Mouse (Mus musculus) kidney, embryonic 16.5 days (tissue): ENCODE data around the gene Taar9. TPM values are rescaled to one million over a fixed set of nuclear protein-coding genes. Genes with fewer than 3 reads are reported as not detected.
"Not testable (repeated sequence)": the region's sequence is repeated elsewhere in the genome, so short reads cannot be mapped to it uniquely, and the experiment has no call there.

Experiments used
- ATAC-seq: fragments of 200-750 bp; cut with Nextera tagmentation; 2 replicates; pipeline ENCODE4 v1.8.0; 2017; ENCODE audit warnings: moderate TSS enrichment; ENCODE audit not compliant: low FRiP score, low TSS enrichment
- H3K27ac ChIP-seq: fragments of 300-500 bp; sonication (generic); 2 replicates; pipeline ENCODE4 v1.5.1; 2014; ENCODE audit warnings: low read length
- H3K27me3 ChIP-seq: fragments of 300-500 bp; sonication (generic); 2 replicates; pipeline ENCODE4 v1.6.1; 2014; ENCODE audit warnings: low read length, control low read depth, mixed read lengths; ENCODE audit not compliant: insufficient read depth
- H3K36me3 ChIP-seq: fragments of 300-500 bp; sonication (generic); 2 replicates; pipeline ENCODE4 v1.6.1; 2014; ENCODE audit warnings: low read length, control low read depth, mixed read lengths; ENCODE audit not compliant: insufficient read depth
- H3K4me1 ChIP-seq: fragments of 300-500 bp; sonication (generic); 2 replicates; pipeline ENCODE4 v1.6.1; 2014; ENCODE audit warnings: low read length, control low read depth, mixed read lengths; ENCODE audit not compliant: insufficient read depth
- H3K4me2 ChIP-seq: fragments of 300-500 bp; sonication (generic); replicated peaks from 2 replicates; pipeline ENCODE4 v1.6.1; 2014; ENCODE audit warnings: low read depth, low read length
- H3K4me3 ChIP-seq: fragments of 300-500 bp; sonication (generic); 2 replicates; pipeline ENCODE4 v1.5.1; 2014; ENCODE audit warnings: mild to moderate bottlenecking, low read length
- H3K9ac ChIP-seq: fragments of 300-500 bp; sonication (generic); replicated peaks from 2 replicates; pipeline ENCODE4 v1.6.1; 2014; ENCODE audit warnings: low read length
- H3K9me3 ChIP-seq: fragments of 300-500 bp; sonication (generic); 2 replicates; pipeline ENCODE4 v1.6.1; 2016; ENCODE audit warnings: low read length, control low read depth
- WGBS: fragments of 180-500 bp; shearing (Covaris S2); extraction: QIAGEN DNeasy Blood & Tissue Kit; methylation state at CpG from one replicate; pipeline ENCODE4 v1.1.7; 2014; 5-methylcytosine and 5-hydroxymethylcytosine counted together
- polyA plus RNA-seq: library from polyadenylated mRNA; unstranded; fragments of >200 nt; fragmentation: Nextera tagmentation; extraction: Ambion mirVana; gene quantifications from 2 replicates; pipeline ENCODE4 v1.2.1, GENCODE M21; 2015

Taar9 gene
- polyA plus RNA-seq, result not detected in 2 replicates

DNA sequence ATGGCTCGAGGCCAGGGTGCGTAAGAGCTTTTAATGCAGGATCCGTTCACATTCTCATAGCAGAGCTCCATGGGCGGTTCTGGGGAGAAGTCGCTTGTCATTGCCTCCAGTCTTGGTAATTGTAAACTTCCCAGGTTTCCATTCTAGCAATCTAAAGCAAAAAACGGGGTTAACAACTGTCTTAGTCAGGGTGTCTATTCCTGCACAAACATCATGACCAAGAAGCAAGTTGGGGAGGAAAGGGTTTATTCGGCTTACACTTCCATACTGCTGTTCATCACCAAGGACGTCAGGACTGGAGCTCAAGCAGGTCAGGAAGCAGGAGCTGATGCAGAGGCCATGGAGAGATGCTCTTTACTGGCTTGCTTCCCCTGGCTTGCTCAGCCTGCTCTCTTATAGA, at the start of gene Taar9:
Gene Taar9 (minus strand): TSS at position 101 of the 400 bp plus-strand sequence.
- not testable (repeated sequence) for H3K36me3 ChIP-seq, H3K27ac ChIP-seq, H3K4me2 ChIP-seq, H3K4me3 ChIP-seq, H3K9me3 ChIP-seq, H3K27me3 ChIP-seq, H3K4me1 ChIP-seq, H3K9ac ChIP-seq, ATAC-seq
- 73% methylated on average over 8 of the region's 8 CpGs for WGBS

DNA sequence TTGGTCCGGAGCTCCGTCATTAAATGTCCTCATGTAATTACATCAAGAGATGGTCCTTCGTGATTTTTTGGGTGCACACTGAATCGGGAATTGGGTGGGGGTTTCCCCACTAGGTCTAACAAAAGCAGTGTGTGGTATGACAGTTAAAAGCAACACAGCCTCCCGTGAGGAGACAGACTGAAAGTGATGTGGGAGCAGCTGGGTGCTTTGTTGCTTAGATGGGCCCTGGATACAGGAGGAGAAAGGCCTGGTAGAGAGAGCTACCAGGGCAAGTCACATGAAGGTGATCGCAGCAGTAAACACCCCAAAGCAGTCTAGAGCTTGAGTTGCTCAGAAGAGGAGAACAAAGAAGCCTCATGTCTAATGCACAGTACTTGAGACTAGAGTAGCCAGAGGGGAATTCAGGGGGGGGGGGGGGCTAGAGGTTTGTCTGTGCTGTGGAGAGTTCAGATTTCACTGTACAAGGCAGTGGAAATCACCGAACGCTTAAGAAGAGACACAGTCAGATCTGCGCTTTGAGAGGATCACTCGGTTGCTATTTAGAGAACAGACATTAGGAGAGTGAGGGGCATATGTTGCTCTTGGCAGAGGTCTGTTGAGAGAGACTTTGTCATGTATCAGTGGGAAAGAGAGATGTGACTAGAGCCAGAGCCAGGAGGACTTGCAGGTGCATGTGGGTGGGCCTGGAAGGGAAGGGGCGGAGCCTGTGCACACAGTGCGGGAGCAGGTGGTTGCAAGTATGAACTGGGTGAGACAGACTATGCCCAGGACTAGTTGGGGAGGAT, 49.3 kb upstream of the Taar9 start:
- no peak overlapping the region for H3K4me2 ChIP-seq
- ATAC-seq, result peak; percentile 77; the same call in 1 of the 2 replicates
- no peaks in the 10 kb centered on the region for H3K27me3 ChIP-seq
- H3K27ac ChIP-seq, result no peak overlapping the region
- 90% methylated on average over 12 of the region's 12 CpGs for WGBS
- H3K36me3 ChIP-seq, result peaks cover 36% of the 10 kb centered on the region
- no peak overlapping the region for H3K9ac ChIP-seq
- H3K4me3 ChIP-seq, result no peak overlapping the region
- H3K9me3 ChIP-seq, result peaks cover 5% of the 10 kb centered on the region; the same call in 1 of the 2 replicates
- 0 out of 2 replicates have a peak, but pooled peaks cover 10% of the 10 kb centered on the region for H3K4me1 ChIP-seq

DNA sequence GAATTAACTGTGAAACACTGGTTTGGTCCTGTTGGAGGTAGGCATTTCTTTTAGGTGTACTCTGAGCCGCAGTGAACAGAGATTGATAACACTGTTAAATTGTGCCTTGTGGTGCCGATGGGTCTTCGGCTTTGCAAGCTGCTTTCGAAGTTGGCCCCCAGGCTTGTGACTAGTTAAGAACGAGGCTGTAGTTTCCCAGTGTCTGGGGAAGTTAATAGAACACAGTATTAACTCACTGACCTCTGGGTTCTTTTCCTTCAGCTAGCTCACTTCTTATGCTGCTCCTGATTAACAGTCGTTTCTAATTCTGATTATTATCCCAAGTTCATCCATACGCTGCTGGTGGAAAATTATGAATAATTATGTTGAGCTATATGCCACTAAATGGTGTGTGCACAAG, 40.8 kb upstream of the Taar9 start:
- whole genome bisulfite sequencing, result 37% methylated on average over 7 of the region's 7 CpGs
- H3K9ac ChIP-seq, result peak overlapping the region; percentile 67
- peak overlapping the region; percentile 79 for H3K27ac ChIP-seq
- H3K27me3 ChIP-seq, result no peaks in the 10 kb centered on the region
- no peaks in the 10 kb centered on the region for H3K9me3 ChIP-seq
- peaks cover 27% of the 10 kb centered on the region for H3K4me1 ChIP-seq
- no peaks in the 10 kb centered on the region for H3K36me3 ChIP-seq
- H3K4me3 ChIP-seq, result peak overlapping the region; percentile 83
- H3K4me2 ChIP-seq, result peak overlapping the region; percentile 60
- peak; percentile 33; the same call in 1 of the 2 replicates for ATAC-seq

DNA sequence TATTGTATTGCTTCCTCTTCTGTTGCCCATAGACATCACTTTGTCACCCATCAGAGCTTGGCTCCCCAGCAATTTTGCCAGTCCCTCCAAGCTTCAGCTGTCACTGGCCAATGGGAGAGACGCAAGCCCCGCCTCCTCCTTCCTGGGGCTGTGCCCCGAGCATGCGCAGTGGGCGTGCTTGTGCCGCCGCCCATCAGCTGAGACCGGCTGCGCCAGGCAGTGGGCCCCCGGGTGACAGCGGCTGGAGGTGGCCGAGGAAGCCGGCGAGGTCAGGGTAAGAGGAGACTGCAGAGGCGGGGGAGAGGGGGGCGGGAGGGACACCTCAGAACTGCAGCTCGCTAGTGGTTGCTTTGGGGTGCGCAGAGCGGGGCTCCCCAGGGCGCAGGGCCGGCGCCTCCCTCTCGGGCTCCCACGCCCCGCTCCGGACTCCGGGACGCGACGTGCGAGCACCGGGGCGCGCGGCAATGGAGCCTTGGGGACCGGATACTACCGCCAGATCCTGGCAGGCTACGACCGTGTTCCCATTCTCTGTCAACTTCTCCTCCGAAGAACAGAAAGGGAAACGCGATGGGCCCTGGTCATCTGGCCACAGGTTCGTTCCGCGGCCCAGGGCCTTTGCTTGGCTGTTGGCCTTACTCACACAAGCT, 39.9 kb upstream of the Taar9 start, which contains the start of gene Stx7:
Gene Stx7 (plus strand): TSS at position 168 of the 647 bp plus-strand sequence.
- Histone ChIP-seq H3K27ac (peak within 1 kb of the TSS; percentile 88), H3K4me2 (peak within 1 kb of the TSS; percentile 60), H3K27me3 (no peaks in the 10 kb centered on the region), H3K4me1 (peaks cover 27% of the 10 kb centered on the region), H3K36me3 (no peaks in the 10 kb centered on the region), H3K9me3 (no peaks in the 10 kb centered on the region), H3K4me3 (peak within 1 kb of the TSS; percentile 83), H3K9ac (peak within 1 kb of the TSS; percentile 86)
- under 1% methylated on average over 42 of the region's 45 CpGs for WGBS
- ATAC-seq, result peak; percentile 96

DNA sequence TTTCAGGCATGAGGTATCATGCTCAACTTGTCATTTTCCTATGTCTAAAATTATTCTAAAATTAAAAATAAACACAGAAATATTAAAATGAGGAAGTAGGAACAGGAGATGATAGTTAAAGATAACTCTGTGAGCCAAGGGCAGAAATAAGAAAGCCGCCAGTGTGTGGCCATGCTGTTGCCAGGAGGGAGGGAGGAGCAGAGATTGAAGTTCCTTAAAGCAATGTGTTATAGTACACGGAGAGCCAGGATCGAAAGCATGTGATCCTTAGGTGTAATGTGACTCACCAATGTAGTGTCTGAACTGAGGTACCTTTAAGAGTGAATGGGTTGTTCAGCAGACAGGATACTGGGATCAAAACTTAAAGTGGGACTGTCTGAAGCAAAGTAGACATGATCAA, 33.4 kb upstream of the Taar9 start:
- no peaks in the 10 kb centered on the region for H3K36me3 ChIP-seq
- no peak overlapping the region for H3K9ac ChIP-seq
- no peaks in the 10 kb centered on the region for H3K4me1 ChIP-seq
- no peak overlapping the region for H3K27ac ChIP-seq
- no peaks in the 10 kb centered on the region for H3K27me3 ChIP-seq
- no peak for ATAC-seq
- H3K4me2 ChIP-seq, result no peak overlapping the region
- H3K9me3 ChIP-seq, result no peaks in the 10 kb centered on the region
- WGBS, result 73% methylated on average over 3 of the region's 3 CpGs
- no peak overlapping the region for H3K4me3 ChIP-seq

DNA sequence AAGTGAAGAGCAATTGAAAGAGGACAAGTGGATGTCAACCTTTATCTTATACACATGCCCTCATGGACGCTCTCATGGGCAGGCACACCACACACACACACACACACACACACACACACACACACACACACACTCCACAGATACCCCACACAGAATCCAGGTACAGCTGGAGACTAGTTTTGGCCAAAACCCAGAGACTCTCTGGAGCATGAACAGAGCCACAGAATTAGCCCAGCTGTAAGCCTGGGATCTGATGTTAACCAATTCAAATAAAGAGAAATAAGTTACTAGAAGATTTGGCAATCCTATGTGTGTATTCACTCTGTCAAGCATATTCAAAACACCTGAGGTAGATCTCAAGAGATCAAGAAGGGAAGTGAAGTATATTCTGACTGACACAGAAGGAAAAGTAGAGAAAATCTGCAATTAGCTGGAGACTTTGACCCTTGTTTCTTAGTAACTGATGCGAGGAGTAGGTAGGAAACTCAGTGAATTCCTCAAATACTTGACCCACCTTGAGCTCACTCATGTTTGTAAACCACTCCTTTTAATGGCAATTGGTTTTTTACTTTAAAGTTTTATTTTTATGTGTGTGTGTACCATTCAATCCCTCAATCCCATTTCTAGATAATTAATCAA, 29.4 kb upstream of the Taar9 start:
- Histone ChIP-seq H3K36me3 (no peaks in the 10 kb centered on the region), H3K4me3 (no peak overlapping the region), H3K9me3 (no peaks in the 10 kb centered on the region), H3K4me1 (no peaks in the 10 kb centered on the region), H3K4me2 (no peak overlapping the region), H3K9ac (no peak overlapping the region), H3K27ac (peak overlapping the region; percentile 25; the same call in 1 of the 2 replicates), H3K27me3 (no peaks in the 10 kb centered on the region)
- no peak for ATAC-seq
- 63% methylated on average over 2 of the region's 2 CpGs for WGBS

DNA sequence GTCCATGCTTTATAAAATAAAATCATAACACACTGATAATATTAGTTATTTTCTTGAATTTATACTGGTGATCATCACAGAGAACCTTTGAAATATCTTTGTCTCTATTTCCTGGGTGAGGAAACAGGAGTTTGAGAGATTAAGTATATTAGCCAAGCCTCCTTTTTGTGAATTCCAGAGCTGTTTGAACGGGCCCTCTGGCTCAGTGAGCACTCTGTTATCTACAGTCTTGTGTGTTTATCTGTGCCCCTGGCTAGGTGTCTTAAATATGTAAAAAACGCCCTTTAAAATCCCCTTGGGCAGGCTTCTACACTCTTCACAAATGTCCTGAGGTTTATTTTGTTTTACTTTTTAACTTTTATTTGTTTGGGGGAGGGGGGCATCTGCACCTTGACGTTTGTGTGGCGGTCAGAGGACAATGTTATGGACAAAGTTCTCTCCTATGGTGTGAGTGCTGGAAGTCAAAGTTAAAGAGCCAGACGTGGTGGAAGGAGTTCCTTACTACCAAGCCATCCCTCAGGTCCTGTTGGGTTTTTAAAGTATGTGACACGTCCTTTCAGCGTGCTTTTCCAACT, 24.8 kb upstream of the Taar9 start:
- ATAC-seq, result no peak
- WGBS, result 62% methylated on average over 7 of the region's 7 CpGs
- no peak overlapping the region for H3K9ac ChIP-seq

DNA sequence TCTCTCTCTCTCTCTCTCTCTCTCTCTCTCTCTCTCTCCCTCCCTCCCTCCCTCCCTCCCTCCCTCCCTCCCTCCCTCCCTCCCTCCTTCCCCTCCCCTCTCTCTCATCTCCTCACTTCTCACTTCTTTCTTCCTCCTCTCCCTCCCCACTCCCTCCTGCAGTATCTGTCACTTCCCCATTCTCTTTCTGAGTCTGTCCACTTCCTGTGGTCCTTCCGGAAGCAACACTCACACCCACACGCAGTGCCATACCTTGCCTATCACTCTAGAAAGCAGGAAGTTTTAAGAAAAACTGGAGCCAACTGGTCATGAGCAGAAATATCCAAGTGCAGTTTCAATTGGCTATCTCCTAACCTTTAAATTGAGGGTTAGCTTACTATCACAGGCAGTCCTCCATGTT, 23.8 kb upstream of the Taar9 start:
- H3K9ac ChIP-seq, result no peak overlapping the region
- no peaks in the 10 kb centered on the region for H3K9me3 ChIP-seq
- no peak overlapping the region for H3K4me3 ChIP-seq
- H3K27ac ChIP-seq, result no peak overlapping the region
- no peaks in the 10 kb centered on the region for H3K36me3 ChIP-seq
- no peak overlapping the region for H3K4me2 ChIP-seq
- peaks cover 10% of the 10 kb centered on the region; the same call in 1 of the 2 replicates for H3K4me1 ChIP-seq
- 28% methylated on average over 2 of the region's 2 CpGs for WGBS
- ATAC-seq, result no peak
- H3K27me3 ChIP-seq, result no peaks in the 10 kb centered on the region

More for the DNA sequence above, 24.8 kb upstream of the Taar9 start:
- Histone ChIP-seq H3K9me3 (no peaks in the 10 kb centered on the region), H3K4me3 (no peak overlapping the region), H3K36me3 (no peaks in the 10 kb centered on the region), H3K27ac (no peak overlapping the region), H3K27me3 (no peaks in the 10 kb centered on the region), H3K4me2 (no peak overlapping the region), H3K4me1 (peaks cover 10% of the 10 kb centered on the region; the same call in 1 of the 2 replicates)

DNA sequence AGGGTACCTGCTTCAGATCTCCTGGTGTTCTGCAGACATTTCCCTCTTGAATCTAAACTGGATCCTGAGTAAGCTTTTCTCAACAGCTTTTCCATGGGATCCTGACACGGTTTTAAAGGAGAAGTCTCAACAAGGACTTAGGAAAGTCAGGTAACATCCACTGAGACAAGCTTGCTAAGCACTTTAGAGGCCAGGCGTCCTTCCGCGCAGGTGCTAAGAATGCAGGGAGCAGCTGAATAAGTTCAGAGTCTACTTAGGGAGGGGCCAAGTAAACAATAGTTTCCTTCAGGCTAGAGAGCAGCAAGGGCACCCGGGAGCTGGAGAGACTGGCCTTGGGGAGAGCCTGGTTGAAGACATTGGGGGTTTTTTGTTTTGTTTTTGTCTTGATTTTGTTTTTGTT, 22.9 kb upstream of the Taar9 start:
- 10% methylated on average over 5 of the region's 5 CpGs for WGBS
- peak overlapping the region; percentile 72 for H3K27ac ChIP-seq
- peak; percentile 88; the same call in 1 of the 2 replicates for ATAC-seq
- no peaks in the 10 kb centered on the region for H3K27me3 ChIP-seq
- H3K36me3 ChIP-seq, result no peaks in the 10 kb centered on the region
- no peaks in the 10 kb centered on the region for H3K9me3 ChIP-seq
- 0 out of 2 replicates have a peak overlapping the region, but pooled peaks have one; percentile 11 for H3K9ac ChIP-seq
- peaks cover 10% of the 10 kb centered on the region; the same call in 1 of the 2 replicates for H3K4me1 ChIP-seq
- H3K4me2 ChIP-seq, result peak overlapping the region; percentile 48
- no peak overlapping the region for H3K4me3 ChIP-seq
